Mouse (Mus musculus): Measurements from ENCODE around the gene Ahcyl1. TPM values are rescaled to one million over a fixed set of nuclear protein-coding genes. Genes with fewer than 3 reads are reported as not detected.

Ahcyl1 gene
- polyA plus RNA-seq, 1 experiment = 61.2 TPM

DNA sequence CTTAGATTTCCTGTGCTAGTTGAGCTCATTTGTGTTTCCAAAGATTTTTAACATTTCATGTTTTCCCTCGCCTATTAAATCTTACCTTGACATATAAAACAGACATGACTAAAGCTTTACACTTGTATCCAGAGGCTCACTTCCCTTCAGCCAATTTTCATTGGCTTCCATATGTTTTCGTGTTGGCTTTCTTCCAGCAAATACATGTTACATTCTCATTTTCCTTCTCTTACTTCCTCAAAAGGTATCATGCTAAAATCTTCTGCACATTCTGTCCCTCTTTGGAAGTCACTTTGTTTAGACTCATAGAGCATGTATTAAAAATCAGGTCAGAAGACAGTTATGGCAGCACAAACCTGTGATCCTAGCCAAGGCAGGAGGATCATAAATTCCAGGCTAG is 10.7 kb downstream of the Ahcyl1 start:
- DNase-seq = no peak
- WGBS = 93% methylated on average over 2 of the region's 2 CpGs
- Histone ChIP-seq H3K36me3 (ENCODE audit: control insufficient read depth, insufficient read depth, low read length) (no peaks in the 10 kb centered on the region), H3K27me3 (ENCODE audit: control insufficient read depth, insufficient read depth, low read length) (no peaks in the 10 kb centered on the region), H3K4me1 (replicated peaks; ENCODE audit: control insufficient read depth, insufficient read depth, low read length) (no peaks in the 10 kb centered on the region), H3K4me3 (ENCODE audit: control insufficient read depth, insufficient read depth, low read length) (no peak overlapping the region), H3K27ac (ENCODE audit: control insufficient read depth, insufficient read depth, low read length) (no peak overlapping the region)
- TF ChIP-seq POLR2A (IDR thresholded peaks at IDR 0.05; ENCODE audit: control insufficient read depth, extremely low read depth, insufficient read depth, low read length, poor library complexity) = no peak
- TF ChIP-seq CTCF (IDR thresholded peaks at IDR 0.05; ENCODE audit: borderline replicate concordance, control insufficient read depth, extremely low read depth, insufficient read depth, low read length, poor library complexity) = no peak

DNA sequence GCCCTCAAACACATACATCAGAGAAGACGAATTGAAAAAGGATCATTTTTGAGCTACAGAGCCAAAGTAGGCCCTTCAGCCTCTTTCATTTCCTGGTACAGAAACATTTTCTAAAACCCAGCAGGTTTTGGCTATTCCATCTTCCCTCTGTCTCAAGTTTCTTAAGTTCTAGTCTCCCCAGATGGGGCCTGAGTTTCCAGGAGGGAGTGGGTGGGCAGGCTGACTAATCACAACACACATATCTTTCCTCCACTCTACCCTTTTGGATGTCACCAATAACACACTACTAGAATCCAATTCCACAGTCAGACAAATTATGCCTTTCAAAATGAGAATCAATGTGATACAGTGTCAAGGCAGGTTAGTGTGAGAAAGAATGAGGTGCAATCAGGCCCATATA is 12.8 kb downstream of the Ahcyl1 start:
- DNase-seq = no peak
- Histone ChIP-seq H3K4me1 (replicated peaks; ENCODE audit: control insufficient read depth, insufficient read depth, low read length) (no peaks in the 10 kb centered on the region), H3K27ac (ENCODE audit: control insufficient read depth, insufficient read depth, low read length) (no peak overlapping the region), H3K27me3 (ENCODE audit: control insufficient read depth, insufficient read depth, low read length) (no peaks in the 10 kb centered on the region), H3K36me3 (ENCODE audit: control insufficient read depth, insufficient read depth, low read length) (no peaks in the 10 kb centered on the region), H3K4me3 (ENCODE audit: control insufficient read depth, insufficient read depth, low read length) (no peak overlapping the region)
- TF ChIP-seq POLR2A (IDR thresholded peaks at IDR 0.05; ENCODE audit: control insufficient read depth, extremely low read depth, insufficient read depth, low read length, poor library complexity) (no peak), CTCF (IDR thresholded peaks at IDR 0.05; ENCODE audit: borderline replicate concordance, control insufficient read depth, extremely low read depth, insufficient read depth, low read length, poor library complexity) (no peak)
- WGBS = 93% methylated on average over 1 of the region's 1 CpGs

DNA sequence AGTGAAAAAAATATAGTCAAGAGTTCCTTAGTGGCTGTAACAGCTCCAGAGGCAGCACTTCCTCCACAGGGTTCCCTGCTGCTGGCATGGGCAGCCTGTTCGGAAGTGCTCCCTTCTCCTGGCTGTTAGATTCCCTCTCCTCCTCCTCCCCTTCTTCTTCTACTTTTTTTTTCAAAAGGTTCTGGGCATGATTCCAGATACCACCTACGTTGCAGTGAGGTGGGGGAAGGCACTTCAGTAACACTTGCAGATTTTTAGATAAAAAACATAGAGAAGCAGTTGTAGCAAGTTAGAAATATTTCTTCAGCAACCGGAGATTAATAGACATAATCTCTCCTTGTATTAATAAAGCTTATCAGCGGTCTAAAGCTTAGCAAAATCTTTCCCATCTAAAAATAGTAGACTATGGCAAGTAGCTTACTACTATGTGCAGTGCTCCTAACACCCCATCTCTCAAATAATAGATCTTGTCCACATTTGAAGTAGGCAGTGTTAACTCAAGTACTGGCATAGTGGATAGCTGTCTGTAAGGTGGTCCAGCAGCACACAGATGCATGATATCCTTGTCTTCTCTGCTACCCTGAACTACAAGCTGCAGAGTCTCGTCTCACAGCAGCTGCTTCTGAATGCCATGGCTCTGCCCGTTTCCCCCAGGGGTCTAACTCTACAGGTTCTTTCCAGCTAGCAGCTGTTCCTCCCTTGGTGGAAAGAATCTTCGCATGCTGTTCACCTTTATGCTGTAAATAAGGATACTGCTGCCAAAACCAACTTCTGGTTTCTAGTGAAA is 15.4 kb downstream of the Ahcyl1 start:
- Histone ChIP-seq H3K36me3 (ENCODE audit: control insufficient read depth, insufficient read depth, low read length) (peaks cover 9% of the 10 kb centered on the region), H3K27me3 (ENCODE audit: control insufficient read depth, insufficient read depth, low read length) (no peaks in the 10 kb centered on the region), H3K4me1 (replicated peaks; ENCODE audit: control insufficient read depth, insufficient read depth, low read length) (no peaks in the 10 kb centered on the region), H3K27ac (ENCODE audit: control insufficient read depth, insufficient read depth, low read length) (no peak overlapping the region), H3K4me3 (ENCODE audit: control insufficient read depth, insufficient read depth, low read length) (no peak overlapping the region)
- no peak for DNase-seq
- TF ChIP-seq POLR2A (IDR thresholded peaks at IDR 0.05; ENCODE audit: control insufficient read depth, extremely low read depth, insufficient read depth, low read length, poor library complexity) (no peak), CTCF (IDR thresholded peaks at IDR 0.05; ENCODE audit: borderline replicate concordance, control insufficient read depth, extremely low read depth, insufficient read depth, low read length, poor library complexity) (no peak)
- WGBS = 46% methylated on average over 7 of the region's 7 CpGs

DNA sequence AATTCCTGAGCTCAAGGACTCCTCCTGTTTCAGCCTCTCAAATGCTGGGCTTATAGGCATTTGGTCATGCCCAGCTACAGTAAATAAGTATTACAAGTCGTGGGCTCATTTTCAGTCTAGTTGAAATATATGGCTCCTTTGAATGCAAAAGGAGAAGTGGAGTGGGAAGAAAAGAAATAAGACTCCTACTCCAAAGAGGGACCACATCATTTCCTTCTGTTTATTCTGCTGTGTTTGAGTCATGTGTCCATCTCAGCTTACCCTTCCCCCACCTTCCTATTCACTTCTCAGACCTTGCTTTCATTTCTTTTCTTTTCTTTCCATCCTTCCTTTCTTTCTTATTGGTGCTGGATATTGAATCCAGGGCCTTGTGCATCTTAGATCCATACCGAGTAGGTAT is 24.9 kb downstream of the Ahcyl1 start:
- peaks cover 86% of the 10 kb centered on the region for H3K36me3 ChIP-seq (ENCODE audit: control insufficient read depth, insufficient read depth, low read length)
- H3K27me3 ChIP-seq (ENCODE audit: control insufficient read depth, insufficient read depth, low read length) = no peaks in the 10 kb centered on the region
- no peaks in the 10 kb centered on the region for H3K4me1 ChIP-seq (replicated peaks; ENCODE audit: control insufficient read depth, insufficient read depth, low read length)
- TF ChIP-seq CTCF (IDR thresholded peaks at IDR 0.05; ENCODE audit: borderline replicate concordance, control insufficient read depth, extremely low read depth, insufficient read depth, low read length, poor library complexity) (no peak), POLR2A (IDR thresholded peaks at IDR 0.05; ENCODE audit: control insufficient read depth, extremely low read depth, insufficient read depth, low read length, poor library complexity) (no peak)
- 63% methylated on average over 2 of the region's 2 CpGs for WGBS
- no peak for DNase-seq
- H3K4me3 ChIP-seq (ENCODE audit: control insufficient read depth, insufficient read depth, low read length) = no peak overlapping the region
- no peak overlapping the region for H3K27ac ChIP-seq (ENCODE audit: control insufficient read depth, insufficient read depth, low read length)

DNA sequence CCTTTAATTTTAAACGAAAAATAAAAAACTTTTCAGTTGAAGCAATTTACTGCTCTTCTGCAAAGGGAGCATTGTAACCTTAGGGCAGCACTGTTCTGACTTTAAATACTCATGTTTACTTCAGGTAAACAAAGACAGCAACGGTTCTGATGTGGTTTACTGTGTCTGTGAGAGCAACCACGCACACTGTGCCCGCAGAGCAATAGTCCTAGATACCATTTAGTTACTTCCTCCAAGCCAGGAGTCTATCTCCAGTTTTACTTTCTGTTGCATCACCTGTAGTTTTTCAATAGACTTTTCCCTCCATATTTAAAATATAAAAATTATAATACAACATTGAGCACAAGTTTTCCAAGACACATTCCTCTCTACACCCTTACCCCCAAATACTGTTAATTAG is 25.9 kb downstream of the Ahcyl1 start:
- H3K4me1 ChIP-seq (replicated peaks; ENCODE audit: control insufficient read depth, insufficient read depth, low read length) = no peaks in the 10 kb centered on the region
- WGBS = 29% methylated on average over 4 of the region's 4 CpGs
- H3K36me3 ChIP-seq (ENCODE audit: control insufficient read depth, insufficient read depth, low read length) = peaks cover 86% of the 10 kb centered on the region
- no peak for TF ChIP-seq POLR2A (IDR thresholded peaks at IDR 0.05; ENCODE audit: control insufficient read depth, extremely low read depth, insufficient read depth, low read length, poor library complexity)
- no peak for TF ChIP-seq CTCF (IDR thresholded peaks at IDR 0.05; ENCODE audit: borderline replicate concordance, control insufficient read depth, extremely low read depth, insufficient read depth, low read length, poor library complexity)
- no peak overlapping the region for H3K27ac ChIP-seq (ENCODE audit: control insufficient read depth, insufficient read depth, low read length)
- DNase-seq = no peak
- H3K4me3 ChIP-seq (ENCODE audit: control insufficient read depth, insufficient read depth, low read length) = no peak overlapping the region
- H3K27me3 ChIP-seq (ENCODE audit: control insufficient read depth, insufficient read depth, low read length) = no peaks in the 10 kb centered on the region

DNA sequence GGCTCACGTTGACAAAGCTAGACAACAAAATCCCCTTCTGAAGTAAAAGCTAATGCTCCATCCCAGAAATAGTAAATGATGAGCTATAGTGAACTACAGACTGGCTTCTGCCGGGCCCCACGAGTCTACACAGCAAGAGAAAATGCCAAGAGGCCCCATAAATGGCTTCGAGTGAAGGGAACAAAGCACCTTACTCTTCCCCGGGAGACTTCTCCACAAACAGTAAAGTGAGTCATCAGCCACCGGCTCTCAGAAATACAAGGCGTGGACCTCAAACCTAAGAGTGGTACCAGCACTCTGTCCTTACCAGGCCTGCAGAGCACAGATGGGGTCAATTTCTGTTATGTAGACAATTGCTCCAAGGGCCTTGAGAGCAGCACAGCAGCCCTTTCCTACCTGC is 27.6 kb downstream of the Ahcyl1 start:
- peaks cover 82% of the 10 kb centered on the region for H3K36me3 ChIP-seq (ENCODE audit: control insufficient read depth, insufficient read depth, low read length)
- WGBS = 94% methylated on average over 7 of the region's 7 CpGs
- no peak overlapping the region for H3K27ac ChIP-seq (ENCODE audit: control insufficient read depth, insufficient read depth, low read length)
- H3K4me3 ChIP-seq (ENCODE audit: control insufficient read depth, insufficient read depth, low read length) = no peak overlapping the region
- no peaks in the 10 kb centered on the region for H3K4me1 ChIP-seq (replicated peaks; ENCODE audit: control insufficient read depth, insufficient read depth, low read length)
- TF ChIP-seq CTCF (IDR thresholded peaks at IDR 0.05; ENCODE audit: borderline replicate concordance, control insufficient read depth, extremely low read depth, insufficient read depth, low read length, poor library complexity) (no peak), POLR2A (IDR thresholded peaks at IDR 0.05; ENCODE audit: control insufficient read depth, extremely low read depth, insufficient read depth, low read length, poor library complexity) (no peak)
- no peaks in the 10 kb centered on the region for H3K27me3 ChIP-seq (ENCODE audit: control insufficient read depth, insufficient read depth, low read length)
- DNase-seq = no peak
